Mouse (Mus musculus) right cerebral cortex, postnatal 36 days (tissue): ENCODE data around the gene Ehf.

ENCODE experiments used
- DNase-seq, 2 experiments: peaks; one replicate each; pipeline ENCODE4 v3.0.0; 2022; ENCODE audit warnings: low spot score in 2 of 2, mixed read lengths in 1 of 2

The Ehf gene

GRCm38 (mm10) chr2:103293751-103294150, 9.3 kb downstream of the Ehf start:
- no peak for DNase-seq

- DNase-seq, result no peak
Observed at GRCm38 (mm10) chr2:103293214-103293613, 9.9 kb downstream of the Ehf start.

GRCm38 (mm10) chr2:103290705-103291269, 12.3 kb downstream of the Ehf start:
- DNase-seq, result no peak

GRCm38 (mm10) chr2:103290167-103290566, 12.9 kb downstream of the Ehf start:
- DNase-seq, result no peak

- DNase-seq, result no peak
Observed at GRCm38 (mm10) chr2:103289407-103289950, 13.6 kb downstream of the Ehf start.

- no peak for DNase-seq
Observed at GRCm38 (mm10) chr2:103287716-103288115, 15.4 kb downstream of the Ehf start.

GRCm38 (mm10) chr2:103285561-103285960, 17.5 kb downstream of the Ehf start:
- DNase-seq, result no peak

- no peak for DNase-seq
Observed at GRCm38 (mm10) chr2:103283730-103284129, 19.3 kb downstream of the Ehf start.

GRCm38 (mm10) chr2:103282184-103282750, 20.8 kb downstream of the Ehf start:
- no peak for DNase-seq

GRCm38 (mm10) chr2:103279927-103280326, 23.2 kb downstream of the Ehf start:
- DNase-seq, result no peak

- no peak for DNase-seq
Observed at GRCm38 (mm10) chr2:103278476-103278875, 24.6 kb downstream of the Ehf start.

GRCm38 (mm10) chr2:103277794-103278193, 25.3 kb downstream of the Ehf start:
- DNase-seq, result no peak

- DNase-seq, result no peak
Observed at GRCm38 (mm10) chr2:103275316-103275960, 27.6 kb downstream of the Ehf start.

- DNase-seq, result peak; percentile 15 to 38
Observed at GRCm38 (mm10) chr2:103274803-103275202, 28.3 kb downstream of the Ehf start.

- no peak for DNase-seq
Observed at GRCm38 (mm10) chr2:103274270-103274669, 28.8 kb downstream of the Ehf start.

- DNase-seq, result no peak
Observed at GRCm38 (mm10) chr2:103271481-103271880, 31.6 kb downstream of the Ehf start.

GRCm38 (mm10) chr2:103270556-103271160, 32.4 kb downstream of the Ehf start:
- no peak for DNase-seq

GRCm38 (mm10) chr2:103239086-103239485, 64.0 kb downstream of the Ehf start:
- no peak for DNase-seq

GRCm38 (mm10) chr2:103226781-103227180, 76.3 kb downstream of the Ehf start:
- DNase-seq, result no peak

- no peak for DNase-seq
Observed at GRCm38 (mm10) chr2:103220871-103221270, 82.2 kb downstream of the Ehf start.

- DNase-seq, result no peak
Observed at GRCm38 (mm10) chr2:103218323-103218722, 84.8 kb downstream of the Ehf start.

GRCm38 (mm10) chr2:103215801-103216200, 87.3 kb downstream of the Ehf start:
- no peak for DNase-seq

- no peak for DNase-seq
Observed at GRCm38 (mm10) chr2:103214861-103215260, 88.2 kb downstream of the Ehf start.
